Mouse (Mus musculus): ENCODE measurements at regions not wholly inside any gene's neighbourhood (a gene's known extent, or its start where the extent isn't known, plus 50 kb on each side); places are given as distances from the start of the nearest gene placed in this dataset.

GRCm38 (mm10) chr13:59358421-59358820 is 226.6 kb downstream of the Agtpbp1 start:
- no peak for ATAC-seq (ENCODE audit: borderline replicate concordance, extremely low read depth, low FRiP score, low TSS enrichment)
- 65% methylated on average over 3 of the region's 3 CpGs for WGBS

GRCm38 (mm10) chr13:59351461-59351860 is 233.6 kb downstream of the Agtpbp1 start:
- no peak for ATAC-seq (ENCODE audit: borderline replicate concordance, extremely low read depth, low FRiP score, low TSS enrichment)
- Histone ChIP-seq H3K27ac (no peak overlapping the region), H3K27me3 (no peaks in the 10 kb centered on the region), H3K4me1 (no peaks in the 10 kb centered on the region), H3K4me2 (no peak overlapping the region), H3K4me3 (no peak overlapping the region), H3K9ac (no peak overlapping the region), H3K9me3 (no peaks in the 10 kb centered on the region), H3K36me3 (no peaks in the 10 kb centered on the region)
- 61% methylated on average over 6 of the region's 6 CpGs for WGBS

More at GRCm38 (mm10) chr13:59358421-59358820, 226.6 kb downstream of the Agtpbp1 start:
- H3K9ac ChIP-seq = no peak overlapping the region
- no peak overlapping the region for H3K4me3 ChIP-seq
- H3K9me3 ChIP-seq = no peaks in the 10 kb centered on the region
- H3K27me3 ChIP-seq = no peaks in the 10 kb centered on the region
- no peaks in the 10 kb centered on the region for H3K36me3 ChIP-seq
- H3K4me2 ChIP-seq = no peak overlapping the region
- no peak overlapping the region for H3K27ac ChIP-seq
- no peaks in the 10 kb centered on the region for H3K4me1 ChIP-seq

GRCm38 (mm10) chr13:59350613-59351150 is 234.3 kb downstream of the Agtpbp1 start:
- H3K4me2 ChIP-seq = no peak overlapping the region
- no peak overlapping the region for H3K27ac ChIP-seq
- H3K4me1 ChIP-seq = no peaks in the 10 kb centered on the region
- H3K4me3 ChIP-seq = no peak overlapping the region
- 59% methylated on average over 7 of the region's 7 CpGs for WGBS
- ATAC-seq (ENCODE audit: borderline replicate concordance, extremely low read depth, low FRiP score, low TSS enrichment) = no peak
- no peaks in the 10 kb centered on the region for H3K36me3 ChIP-seq
- H3K9me3 ChIP-seq = no peaks in the 10 kb centered on the region
- no peak overlapping the region for H3K9ac ChIP-seq
- H3K27me3 ChIP-seq = no peaks in the 10 kb centered on the region

- Histone ChIP-seq H3K27me3 (no peaks in the 10 kb centered on the region), H3K9ac (no peak overlapping the region), H3K4me3 (no peak overlapping the region), H3K4me2 (no peak overlapping the region), H3K9me3 (no peaks in the 10 kb centered on the region), H3K27ac (no peak overlapping the region), H3K36me3 (no peaks in the 10 kb centered on the region), H3K4me1 (no peaks in the 10 kb centered on the region)
- no peak for ATAC-seq (ENCODE audit: borderline replicate concordance, extremely low read depth, low FRiP score, low TSS enrichment)
Observed at GRCm38 (mm10) chr13:59348510-59348909, 236.5 kb downstream of the Agtpbp1 start.

- no peak overlapping the region for H3K4me2 ChIP-seq
- no peaks in the 10 kb centered on the region for H3K27me3 ChIP-seq
- no peaks in the 10 kb centered on the region for H3K9me3 ChIP-seq
- no peaks in the 10 kb centered on the region for H3K36me3 ChIP-seq
- H3K4me1 ChIP-seq = no peaks in the 10 kb centered on the region
- H3K4me3 ChIP-seq = no peak overlapping the region
- no peak for ATAC-seq (ENCODE audit: borderline replicate concordance, extremely low read depth, low FRiP score, low TSS enrichment)
- WGBS = 72% methylated on average over 13 of the region's 13 CpGs
- H3K9ac ChIP-seq = no peak overlapping the region
- H3K27ac ChIP-seq = no peak overlapping the region
Observed at GRCm38 (mm10) chr13:59341871-59342270, 243.2 kb downstream of the Agtpbp1 start.

- H3K27ac ChIP-seq = no peak overlapping the region
- no peak overlapping the region for H3K4me2 ChIP-seq
- H3K9ac ChIP-seq = no peak overlapping the region
- H3K4me3 ChIP-seq = no peak overlapping the region
- H3K4me1 ChIP-seq = no peaks in the 10 kb centered on the region
- H3K36me3 ChIP-seq = no peaks in the 10 kb centered on the region
- ATAC-seq (ENCODE audit: borderline replicate concordance, extremely low read depth, low FRiP score, low TSS enrichment) = no peak
- 87% methylated on average over 9 of the region's 9 CpGs for WGBS
- H3K9me3 ChIP-seq = no peaks in the 10 kb centered on the region
- no peaks in the 10 kb centered on the region for H3K27me3 ChIP-seq
Observed at GRCm38 (mm10) chr13:59338436-59338835, 246.6 kb downstream of the Agtpbp1 start.

- Histone ChIP-seq H3K4me2 (no peak overlapping the region), H3K27me3 (no peaks in the 10 kb centered on the region), H3K36me3 (no peaks in the 10 kb centered on the region), H3K9ac (no peak overlapping the region), H3K4me3 (no peak overlapping the region), H3K4me1 (no peaks in the 10 kb centered on the region), H3K9me3 (no peaks in the 10 kb centered on the region), H3K27ac (no peak overlapping the region)
- ATAC-seq (ENCODE audit: borderline replicate concordance, extremely low read depth, low FRiP score, low TSS enrichment) = no peak
- WGBS = 86% methylated on average over 3 of the region's 3 CpGs
Observed at GRCm38 (mm10) chr13:59323933-59324332, 261.1 kb downstream of the Agtpbp1 start.

GRCm38 (mm10) chr13:59323441-59323840 is 261.6 kb downstream of the Agtpbp1 start:
- Histone ChIP-seq H3K9me3 (no peaks in the 10 kb centered on the region), H3K36me3 (no peaks in the 10 kb centered on the region), H3K4me2 (no peak overlapping the region), H3K4me1 (no peaks in the 10 kb centered on the region), H3K9ac (no peak overlapping the region), H3K27me3 (no peaks in the 10 kb centered on the region), H3K4me3 (no peak overlapping the region), H3K27ac (no peak overlapping the region)
- 35% methylated on average over 5 of the region's 5 CpGs for WGBS
- ATAC-seq (ENCODE audit: borderline replicate concordance, extremely low read depth, low FRiP score, low TSS enrichment) = no peak

- WGBS = 79% methylated on average over 5 of the region's 5 CpGs
- Histone ChIP-seq H3K27me3 (no peaks in the 10 kb centered on the region; the same call in 1 of the 2 replicates), H3K4me1 (no peaks in the 10 kb centered on the region)
Observed at GRCm38 (mm10) chr13:59320261-59320660, 264.8 kb downstream of the Agtpbp1 start.

GRCm38 (mm10) chr13:59317458-59318005 is 267.5 kb downstream of the Agtpbp1 start:
- Histone ChIP-seq H3K9me3 (no peaks in the 10 kb centered on the region), H3K9ac (no peak overlapping the region), H3K4me1 (no peaks in the 10 kb centered on the region), H3K36me3 (no peaks in the 10 kb centered on the region), H3K4me3 (no peak overlapping the region), H3K27ac (no peak overlapping the region), H3K4me2 (no peak overlapping the region), H3K27me3 (no peaks in the 10 kb centered on the region; the same call in 1 of the 2 replicates)
- ATAC-seq (ENCODE audit: borderline replicate concordance, extremely low read depth, low FRiP score, low TSS enrichment) = no peak
- 48% methylated on average over 16 of the region's 16 CpGs for WGBS

More at GRCm38 (mm10) chr13:59320261-59320660, 264.8 kb downstream of the Agtpbp1 start:
- no peak overlapping the region for H3K27ac ChIP-seq
- no peak for ATAC-seq (ENCODE audit: borderline replicate concordance, extremely low read depth, low FRiP score, low TSS enrichment)
- H3K4me3 ChIP-seq = no peak overlapping the region
- H3K9me3 ChIP-seq = no peaks in the 10 kb centered on the region
- no peaks in the 10 kb centered on the region for H3K36me3 ChIP-seq
- no peak overlapping the region for H3K4me2 ChIP-seq
- H3K9ac ChIP-seq = no peak overlapping the region

GRCm38 (mm10) chr13:59315811-59316210 is 269.2 kb downstream of the Agtpbp1 start:
- Histone ChIP-seq H3K36me3 (no peaks in the 10 kb centered on the region), H3K4me1 (no peaks in the 10 kb centered on the region), H3K9me3 (no peaks in the 10 kb centered on the region), H3K9ac (no peak overlapping the region), H3K27me3 (no peaks in the 10 kb centered on the region; the same call in 1 of the 2 replicates), H3K4me2 (no peak overlapping the region), H3K27ac (no peak overlapping the region), H3K4me3 (no peak overlapping the region)
- no peak for ATAC-seq (ENCODE audit: borderline replicate concordance, extremely low read depth, low FRiP score, low TSS enrichment)
- 39% methylated on average over 3 of the region's 3 CpGs for WGBS

GRCm38 (mm10) chr13:59314419-59314818 is 270.6 kb downstream of the Agtpbp1 start:
- no peak for ATAC-seq (ENCODE audit: borderline replicate concordance, extremely low read depth, low FRiP score, low TSS enrichment)
- 67% methylated on average over 1 of the region's 1 CpGs for WGBS

More at GRCm38 (mm10) chr13:59314419-59314818, 270.6 kb downstream of the Agtpbp1 start:
- no peaks in the 10 kb centered on the region for H3K36me3 ChIP-seq
- H3K9me3 ChIP-seq = no peaks in the 10 kb centered on the region
- no peaks in the 10 kb centered on the region; the same call in 1 of the 2 replicates for H3K27me3 ChIP-seq
- no peak overlapping the region for H3K9ac ChIP-seq
- H3K27ac ChIP-seq = no peak overlapping the region
- no peak overlapping the region for H3K4me3 ChIP-seq
- H3K4me2 ChIP-seq = no peak overlapping the region
- no peaks in the 10 kb centered on the region for H3K4me1 ChIP-seq
